Mouse (Mus musculus): ENCODE results near the gene Pofut1. TPM values are rescaled to one million over a fixed set of nuclear protein-coding genes. Genes with fewer than 3 reads are reported as not detected.

Pofut1 gene
- polyA plus RNA-seq, 1 experiment from 2014 or later, result 2.6 TPM

GRCm38 (mm10) chr2:153238406-153238805, 2.9 kb upstream of the Pofut1 start:
- Histone ChIP-seq H3K4me2 (peak overlapping the region; percentile 79), H3K27ac (replicated peaks) (peak overlapping the region; percentile 98), H3K9me3 (replicated peaks) (no peaks in the 10 kb centered on the region), H3K36me3 (replicated peaks) (peaks cover 54% of the 10 kb centered on the region), H3K9ac (peak overlapping the region; percentile 98), H3K27me3 (no peaks in the 10 kb centered on the region), H3K4me1 (replicated peaks) (peaks cover 57% of the 10 kb centered on the region), H3K4me3 (replicated peaks) (peak overlapping the region; percentile 91)
- WGBS (ENCODE audit: insufficient replicate concordance), result 38% methylated on average over 2 of the region's 2 CpGs
- ATAC-seq (ENCODE audit: insufficient read depth), result no peak

- peak overlapping the region; percentile 79 for H3K4me2 ChIP-seq
- peak overlapping the region; percentile 98 for H3K27ac ChIP-seq (replicated peaks)
- peaks cover 58% of the 10 kb centered on the region for H3K4me1 ChIP-seq (replicated peaks)
- no peaks in the 10 kb centered on the region for H3K27me3 ChIP-seq
- H3K9ac ChIP-seq, result peak overlapping the region; percentile 98
- 42% methylated on average over 7 of the region's 7 CpGs for WGBS (ENCODE audit: insufficient replicate concordance)
- H3K36me3 ChIP-seq (replicated peaks), result peaks cover 50% of the 10 kb centered on the region
- ATAC-seq (ENCODE audit: insufficient read depth), result no peak
- peak overlapping the region; percentile 91 for H3K4me3 ChIP-seq (replicated peaks)
- H3K9me3 ChIP-seq (replicated peaks), result no peaks in the 10 kb centered on the region
Measured at GRCm38 (mm10) chr2:153239021-153239859, 2.1 kb upstream of the Pofut1 start.

GRCm38 (mm10) chr2:153239860-153240480, 1.4 kb upstream of the Pofut1 start:
- Histone ChIP-seq H3K9me3 (replicated peaks) (no peaks in the 10 kb centered on the region), H3K4me2 (peak overlapping the region; percentile 79), H3K4me1 (replicated peaks) (peaks cover 61% of the 10 kb centered on the region), H3K36me3 (replicated peaks) (peaks cover 48% of the 10 kb centered on the region), H3K27me3 (no peaks in the 10 kb centered on the region), H3K9ac (peak overlapping the region; percentile 98), H3K4me3 (replicated peaks) (peak overlapping the region; percentile 91), H3K27ac (replicated peaks) (peak overlapping the region; percentile 98)
- WGBS (ENCODE audit: insufficient replicate concordance), result 10% methylated on average over 22 of the region's 22 CpGs
- ATAC-seq (ENCODE audit: insufficient read depth), result no peak

- under 1% methylated on average over 32 of the region's 33 CpGs for WGBS (ENCODE audit: insufficient replicate concordance)
- H3K27ac ChIP-seq (replicated peaks), result peak overlapping the region; percentile 98
- no peaks in the 10 kb centered on the region for H3K9me3 ChIP-seq (replicated peaks)
- peak; percentile 78 for ATAC-seq (ENCODE audit: insufficient read depth)
- H3K4me1 ChIP-seq (replicated peaks), result peaks cover 59% of the 10 kb centered on the region
- peak overlapping the region; percentile 91 for H3K4me3 ChIP-seq (replicated peaks)
- H3K27me3 ChIP-seq, result no peaks in the 10 kb centered on the region
- peak overlapping the region; percentile 98 for H3K9ac ChIP-seq
- H3K4me2 ChIP-seq, result peak overlapping the region; percentile 79
- peaks cover 46% of the 10 kb centered on the region for H3K36me3 ChIP-seq (replicated peaks)
Measured at GRCm38 (mm10) chr2:153240701-153241235, 565 bp upstream of the Pofut1 start.

GRCm38 (mm10) chr2:153242156-153242555, 823 bp downstream of the Pofut1 start:
- Histone ChIP-seq H3K4me3 (replicated peaks) (peak overlapping the region; percentile 91), H3K4me2 (peak overlapping the region; percentile 79), H3K27ac (replicated peaks) (peak overlapping the region; percentile 98), H3K4me1 (replicated peaks) (peaks cover 51% of the 10 kb centered on the region), H3K9me3 (replicated peaks) (no peaks in the 10 kb centered on the region), H3K36me3 (replicated peaks) (peaks cover 41% of the 10 kb centered on the region), H3K9ac (peak overlapping the region; percentile 98), H3K27me3 (no peaks in the 10 kb centered on the region)
- ATAC-seq (ENCODE audit: insufficient read depth), result no peak
- WGBS (ENCODE audit: insufficient replicate concordance), result 46% methylated on average over 6 of the region's 6 CpGs

- Histone ChIP-seq H3K9me3 (replicated peaks) (no peaks in the 10 kb centered on the region), H3K4me3 (replicated peaks) (no peak overlapping the region), H3K27ac (replicated peaks) (no peak overlapping the region), H3K36me3 (replicated peaks) (peaks cover 75% of the 10 kb centered on the region), H3K4me2 (no peak overlapping the region), H3K27me3 (no peaks in the 10 kb centered on the region), H3K9ac (no peak overlapping the region), H3K4me1 (replicated peaks) (0 out of 2 replicates have a peak, but pooled peaks cover 10% of the 10 kb centered on the region)
- WGBS (ENCODE audit: insufficient replicate concordance), result 72% methylated on average over 5 of the region's 5 CpGs
- ATAC-seq (ENCODE audit: insufficient read depth), result no peak
Measured at GRCm38 (mm10) chr2:153249751-153250150, 8.4 kb downstream of the Pofut1 start.

- no peak overlapping the region for H3K9ac ChIP-seq
- H3K36me3 ChIP-seq (replicated peaks), result peaks cover 44% of the 10 kb centered on the region
- no peak for ATAC-seq (ENCODE audit: insufficient read depth)
- 77% methylated on average over 2 of the region's 2 CpGs for WGBS (ENCODE audit: insufficient replicate concordance)
- no peaks in the 10 kb centered on the region for H3K9me3 ChIP-seq (replicated peaks)
- H3K4me1 ChIP-seq (replicated peaks), result peaks cover 35% of the 10 kb centered on the region
- H3K4me2 ChIP-seq, result no peak overlapping the region
- H3K27me3 ChIP-seq, result no peaks in the 10 kb centered on the region
- H3K27ac ChIP-seq (replicated peaks), result no peak overlapping the region
- H3K4me3 ChIP-seq (replicated peaks), result no peak overlapping the region
Measured at GRCm38 (mm10) chr2:153256604-153257003, 15.3 kb downstream of the Pofut1 start.

GRCm38 (mm10) chr2:153259030-153259863, 17.9 kb downstream of the Pofut1 start:
- H3K9me3 ChIP-seq (replicated peaks), result no peaks in the 10 kb centered on the region
- peak overlapping the region; percentile 82 for H3K27ac ChIP-seq (replicated peaks)
- H3K4me2 ChIP-seq, result peak overlapping the region; percentile 32
- peaks cover 43% of the 10 kb centered on the region for H3K4me1 ChIP-seq (replicated peaks)
- 0 out of 2 replicates have a peak overlapping the region, but pooled peaks have one; percentile 33 for H3K9ac ChIP-seq
- no peaks in the 10 kb centered on the region for H3K27me3 ChIP-seq
- peaks cover 51% of the 10 kb centered on the region for H3K36me3 ChIP-seq (replicated peaks)
- H3K4me3 ChIP-seq (replicated peaks), result no peak overlapping the region
- WGBS (ENCODE audit: insufficient replicate concordance), result 40% methylated on average over 12 of the region's 12 CpGs
- ATAC-seq (ENCODE audit: insufficient read depth), result no peak

- Histone ChIP-seq H3K9me3 (replicated peaks) (no peaks in the 10 kb centered on the region), H3K4me3 (replicated peaks) (no peak overlapping the region), H3K27me3 (no peaks in the 10 kb centered on the region), H3K9ac (0 out of 2 replicates have a peak overlapping the region, but pooled peaks have one; percentile 33), H3K4me1 (replicated peaks) (peaks cover 48% of the 10 kb centered on the region), H3K36me3 (replicated peaks) (peaks cover 55% of the 10 kb centered on the region), H3K4me2 (peak overlapping the region; percentile 32), H3K27ac (replicated peaks) (peak overlapping the region; percentile 82)
- peak; percentile 88 for ATAC-seq (ENCODE audit: insufficient read depth)
- 11% methylated on average over 3 of the region's 3 CpGs for WGBS (ENCODE audit: insufficient replicate concordance)
Measured at GRCm38 (mm10) chr2:153259864-153260674, 18.7 kb downstream of the Pofut1 start.

- H3K4me2 ChIP-seq, result no peak overlapping the region
- no peak overlapping the region for H3K9ac ChIP-seq
- H3K4me1 ChIP-seq (replicated peaks), result peaks cover 48% of the 10 kb centered on the region
- H3K4me3 ChIP-seq (replicated peaks), result no peak overlapping the region
- no peak for ATAC-seq (ENCODE audit: insufficient read depth)
- H3K27ac ChIP-seq (replicated peaks), result no peak overlapping the region
- H3K27me3 ChIP-seq, result no peaks in the 10 kb centered on the region
- peaks cover 70% of the 10 kb centered on the region for H3K36me3 ChIP-seq (replicated peaks)
- no peaks in the 10 kb centered on the region for H3K9me3 ChIP-seq (replicated peaks)
- 76% methylated on average over 7 of the region's 7 CpGs for WGBS (ENCODE audit: insufficient replicate concordance)
Measured at GRCm38 (mm10) chr2:153263053-153263452, 21.7 kb downstream of the Pofut1 start.

All from liver, embryonic 15.5 days (tissue).